Mouse (Mus musculus) midbrain, embryonic 10.5 days (tissue): ENCODE measurements at regions not wholly inside any gene's neighbourhood (a gene's known extent, or its start where the extent isn't known, plus 50 kb on each side); places are given as distances from the start of the nearest gene placed in this dataset.

Experiments
- DNase-seq: peaks from one replicate; pipeline ENCODE4 v3.0.0-alpha.2; 2017; ENCODE audit warnings: low spot score
- H3K27ac ChIP-seq: fragments of 300-500 bp; sonication (generic); replicated peaks from 2 replicates; pipeline ENCODE4 v1.5.1; 2016; ENCODE audit warnings: mild to moderate bottlenecking
- H3K27me3 ChIP-seq: fragments of 300-500 bp; sonication (generic); 2 replicates; pipeline ENCODE4 v1.6.1; 2016; ENCODE audit warnings: low read depth, mild to moderate bottlenecking; ENCODE audit not compliant: poor library complexity, severe bottlenecking
- H3K36me3 ChIP-seq: fragments of 300-500 bp; sonication (generic); 2 replicates; pipeline ENCODE4 v1.6.1; 2016; ENCODE audit warnings: mild to moderate bottlenecking, moderate library complexity
- H3K4me1 ChIP-seq: fragments of 300-500 bp; sonication (generic); 2 replicates; pipeline ENCODE4 v1.6.1; 2016
- H3K4me3 ChIP-seq: fragments of 300-500 bp; sonication (generic); 2 replicates; pipeline ENCODE4 v1.5.1; 2016; ENCODE audit warnings: mild to moderate bottlenecking, moderate library complexity
- H3K9me3 ChIP-seq: fragments of 300-500 bp; sonication (generic); replicated peaks from 2 replicates; pipeline ENCODE4 v1.6.1; 2016; ENCODE audit warnings: mild to moderate bottlenecking
- WGBS: fragments of 180-500 bp; shearing (Covaris S2); methylation state at CpG from one replicate; pipeline ENCODE4 v1.1.7; 2016; 5-methylcytosine and 5-hydroxymethylcytosine counted together
- microRNA counts: library from miRNA; unstranded; fragments of <30 nt; microRNA quantifications from one replicate; lab custom pipeline; 2017
- microRNA-seq: library from miRNA; unstranded; fragments of <30 nt; microRNA quantifications from one replicate; pipeline ENCODE4, GENCODE M21; 2017

DNA sequence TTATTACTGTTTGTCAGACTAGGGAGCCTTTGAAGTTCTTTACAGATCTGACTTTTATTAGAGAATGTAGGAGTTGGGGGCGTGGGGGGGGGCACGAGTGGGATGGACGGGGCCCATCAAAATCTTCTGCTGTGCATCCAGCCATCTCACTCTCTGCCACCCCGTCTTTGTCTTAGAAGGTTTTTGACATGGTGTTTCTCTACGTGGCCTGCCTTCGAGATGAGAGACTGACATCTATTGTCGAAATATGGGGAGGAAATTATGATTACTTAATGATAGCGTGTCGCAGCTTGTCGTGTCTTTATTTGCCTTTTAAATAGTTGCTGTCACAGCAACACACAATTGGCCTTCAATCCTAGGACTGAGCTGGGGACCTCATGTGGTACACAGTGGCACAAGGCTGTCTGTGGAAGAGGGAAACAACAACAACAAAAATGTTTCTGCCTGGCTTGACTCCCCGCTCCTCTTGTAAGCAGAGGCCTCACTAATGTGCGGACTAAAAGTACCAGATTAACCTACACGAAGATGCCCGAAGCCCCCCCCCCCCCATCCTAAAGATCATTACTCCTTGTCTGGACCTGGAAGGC, 51.5 kb upstream of the Ubash3b start:
- H3K27me3 ChIP-seq = no peaks in the 10 kb centered on the region
- H3K36me3 ChIP-seq = no peaks in the 10 kb centered on the region
- WGBS = 57% methylated on average over 14 of the region's 14 CpGs
- DNase-seq = no peak
- H3K9me3 ChIP-seq = no peaks in the 10 kb centered on the region
- H3K27ac ChIP-seq = peak overlapping the region; percentile 79
- H3K4me1 ChIP-seq = peaks cover 22% of the 10 kb centered on the region
- peak overlapping the region; percentile 43 for H3K4me3 ChIP-seq

DNA sequence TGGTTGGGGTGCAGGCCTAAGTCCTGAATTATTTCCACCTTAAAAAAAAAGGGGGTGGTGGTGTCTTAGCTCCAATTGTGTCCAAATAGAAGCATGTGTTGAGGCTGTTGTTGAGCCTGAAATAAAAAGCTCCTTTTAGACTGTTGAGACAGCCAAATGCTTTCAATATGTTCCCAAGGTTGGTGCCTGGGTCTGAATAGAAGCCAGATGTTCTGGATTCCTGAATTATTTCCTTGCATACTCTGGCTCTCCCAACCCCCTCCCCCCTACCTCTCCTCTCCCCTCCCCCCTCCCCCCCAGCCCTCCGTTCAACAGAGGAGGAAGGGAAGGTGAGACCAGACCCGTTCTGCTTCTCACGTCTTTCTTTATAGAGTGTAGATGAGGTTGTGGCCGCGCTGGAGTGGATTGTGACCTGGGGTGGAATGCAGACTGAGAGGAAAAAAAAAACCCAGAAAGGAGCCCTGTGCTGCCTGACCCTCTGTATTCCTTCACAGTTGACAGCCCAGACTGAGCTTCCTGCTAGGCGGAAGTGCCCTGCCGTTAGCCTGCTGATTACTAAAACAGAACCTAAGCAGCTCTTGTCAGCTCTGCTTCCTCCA, 50.9 kb upstream of the Ubash3b start:
- no peaks in the 10 kb centered on the region for H3K36me3 ChIP-seq
- 8% methylated on average over 6 of the region's 7 CpGs for WGBS
- no peaks in the 10 kb centered on the region for H3K27me3 ChIP-seq
- peak overlapping the region; percentile 43 for H3K4me3 ChIP-seq
- H3K9me3 ChIP-seq = no peaks in the 10 kb centered on the region
- peak; percentile 57 for DNase-seq
- H3K4me1 ChIP-seq = peaks cover 22% of the 10 kb centered on the region
- H3K27ac ChIP-seq = peak overlapping the region; percentile 79

- peak; percentile 18 for DNase-seq
- Histone ChIP-seq H3K27me3 (no peaks in the 10 kb centered on the region), H3K27ac (peak overlapping the region; percentile 79), H3K9me3 (no peaks in the 10 kb centered on the region), H3K36me3 (no peaks in the 10 kb centered on the region), H3K4me3 (peak overlapping the region; percentile 43; the same call in 1 of the 2 replicates), H3K4me1 (peaks cover 26% of the 10 kb centered on the region)
- 47% methylated on average over 10 of the region's 10 CpGs for WGBS
Observed at GRCm38 (mm10) chr9:41211865-41212302, 50.4 kb upstream of the Ubash3b start.

MicroRNA genes in the stretch of these regions (microRNA counts, 519-probe panel; counts per million panel counts)
- microRNA mmu-miR-100 (lab: Ali Mortazavi, UCI) = 8,705 counts per million, percentile 88 among the panel's probes with 10 or more counts
- microRNA mmu-miR-125b-3p (lab: Ali Mortazavi, UCI) = 4,941 counts per million, percentile 30 among the panel's probes with 10 or more counts

Small RNA genes lying in the stretch of these regions (microRNA-seq; reads per million reads assigned to microRNA genes)
- 27,388 reads per million, percentile 98 among the genes with 10 or more reads in this experiment for gene Mir100
- 1,321 reads per million, percentile 79 among the genes with 10 or more reads in this experiment for gene Mir125b-1
- gene Mirlet7a-2 = 21.2 reads per million, percentile 32 among the genes with 10 or more reads in this experiment
